Mouse (Mus musculus): ENCODE results near the gene Plk3.

The Plk3 gene

DNA sequence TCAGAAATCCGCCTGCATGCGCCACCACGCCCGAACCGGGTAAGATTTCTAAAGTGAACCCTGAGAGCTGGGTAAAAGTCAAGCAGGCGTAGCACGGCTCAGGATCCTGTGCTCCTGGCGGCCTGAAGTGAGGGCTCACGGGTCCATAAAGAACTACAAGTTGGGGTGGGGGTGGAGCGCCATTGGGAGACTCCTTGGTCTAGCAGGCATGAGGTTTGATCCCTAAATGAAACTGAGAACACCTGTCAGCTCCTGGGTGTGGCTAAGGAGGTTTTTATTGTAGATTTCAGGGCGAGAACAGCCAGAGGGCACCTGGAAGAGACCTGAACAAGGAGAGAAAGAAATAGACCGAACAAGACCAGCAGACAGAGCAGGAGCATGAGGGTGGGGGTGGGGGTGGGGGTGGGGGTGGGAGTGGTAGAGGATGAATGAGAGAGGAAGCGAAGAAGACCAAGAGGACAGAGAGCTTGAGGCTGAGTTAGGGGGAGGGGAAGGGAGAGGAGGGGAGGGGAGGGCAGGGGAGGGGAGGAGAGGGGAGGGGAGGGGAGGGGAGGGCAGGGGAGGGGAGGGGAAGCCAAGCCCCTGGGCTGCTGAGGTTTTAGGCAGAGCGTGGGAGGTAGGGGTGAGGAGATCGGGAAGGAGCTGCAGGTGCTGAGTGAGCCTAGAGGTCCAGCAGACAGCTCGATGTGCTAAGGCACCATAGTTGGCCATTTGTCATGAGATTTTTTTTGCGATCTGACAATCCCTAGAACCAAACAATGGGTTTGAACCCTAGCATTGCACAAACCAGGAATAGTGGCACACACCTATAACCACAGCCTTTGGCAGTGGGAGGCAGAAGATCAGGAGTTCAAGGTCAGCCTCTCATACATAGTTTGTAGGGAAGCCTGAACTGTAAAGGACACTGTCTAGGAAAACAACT, 4.8 kb upstream of the Plk3 start:
- no peak for DNase-seq

DNA sequence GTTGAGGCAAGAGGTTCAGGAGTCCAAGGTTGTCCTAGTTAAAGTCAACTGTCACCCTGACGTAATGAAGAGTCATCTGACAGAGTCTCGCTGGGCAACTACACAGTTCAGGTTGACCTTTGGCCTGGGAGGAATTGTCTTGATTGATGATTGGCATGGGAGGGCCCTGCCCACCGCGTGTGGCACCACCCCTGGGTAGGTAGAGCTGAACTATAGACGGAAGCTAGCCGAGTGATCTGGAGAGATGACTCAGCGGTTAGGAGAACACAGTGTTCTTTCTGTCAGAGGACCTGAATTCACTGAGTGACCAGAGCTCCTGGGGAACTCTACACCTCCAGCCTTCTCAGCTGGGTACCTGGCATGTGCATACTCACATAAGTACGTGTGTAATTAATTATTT, 2.3 kb upstream of the Plk3 start:
- peak; percentile 84 to 96 for DNase-seq

DNA sequence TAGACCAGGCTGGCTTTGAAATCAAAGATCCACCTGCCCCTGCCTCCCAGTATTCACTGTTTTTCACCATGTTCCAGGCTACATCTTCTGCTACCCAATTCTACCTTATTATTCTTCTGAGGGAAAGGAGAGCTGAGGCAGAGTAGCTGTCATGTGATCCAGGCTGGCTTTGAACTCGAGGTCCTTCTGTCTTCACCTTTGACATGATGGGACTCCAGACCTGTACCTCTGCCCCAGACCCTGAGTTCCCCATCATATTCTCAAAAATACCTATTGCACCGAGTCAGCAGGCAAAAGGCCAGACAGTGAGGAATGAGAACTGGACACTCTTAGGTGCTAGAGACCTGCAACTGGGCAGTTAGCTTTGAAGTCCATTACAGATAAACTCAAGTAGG, 835 bp upstream of the Plk3 start:
- DNase-seq = peak; percentile 46 to 50

DNA sequence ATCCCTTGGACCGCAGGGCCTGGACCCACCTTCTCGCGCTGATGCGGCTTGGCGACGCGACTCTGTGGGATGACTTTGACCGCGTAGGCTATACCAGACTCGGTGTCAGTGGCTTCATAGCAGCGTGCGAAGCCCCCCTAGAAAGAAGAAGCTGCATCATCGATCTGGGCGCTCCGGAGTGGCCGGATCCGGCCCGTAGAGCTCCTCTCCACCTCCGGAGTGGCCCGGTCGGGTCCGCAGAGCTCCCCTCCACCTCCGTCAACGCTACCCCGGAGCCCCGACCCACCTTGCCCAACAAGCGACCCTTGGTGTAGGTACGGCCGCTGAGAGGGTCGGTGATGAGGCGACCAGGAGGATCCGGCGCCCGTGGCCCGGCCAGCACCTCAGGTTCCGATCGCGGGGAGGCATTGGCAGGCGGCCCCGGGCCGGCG, 382 bp downstream of the Plk3 start:
- no peak for DNase-seq

DNA sequence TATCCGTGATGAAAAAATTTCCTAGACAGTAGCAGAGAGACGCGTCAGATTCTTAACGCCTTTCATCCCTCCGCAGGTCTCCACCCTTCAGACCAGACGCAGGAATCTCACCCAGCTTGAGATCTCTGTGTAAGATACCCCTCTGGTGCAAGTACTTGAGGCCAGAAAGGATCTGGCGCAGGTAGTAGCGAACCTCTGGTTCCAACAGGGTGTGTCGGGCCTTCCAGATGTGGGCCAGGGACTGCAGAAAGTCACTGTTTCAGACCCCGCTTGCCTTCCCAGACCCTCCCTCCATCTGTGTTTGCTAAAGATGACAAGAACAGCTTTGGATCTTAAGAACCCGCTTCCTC, 994 bp downstream of the Plk3 start:
- DNase-seq = no peak

DNA sequence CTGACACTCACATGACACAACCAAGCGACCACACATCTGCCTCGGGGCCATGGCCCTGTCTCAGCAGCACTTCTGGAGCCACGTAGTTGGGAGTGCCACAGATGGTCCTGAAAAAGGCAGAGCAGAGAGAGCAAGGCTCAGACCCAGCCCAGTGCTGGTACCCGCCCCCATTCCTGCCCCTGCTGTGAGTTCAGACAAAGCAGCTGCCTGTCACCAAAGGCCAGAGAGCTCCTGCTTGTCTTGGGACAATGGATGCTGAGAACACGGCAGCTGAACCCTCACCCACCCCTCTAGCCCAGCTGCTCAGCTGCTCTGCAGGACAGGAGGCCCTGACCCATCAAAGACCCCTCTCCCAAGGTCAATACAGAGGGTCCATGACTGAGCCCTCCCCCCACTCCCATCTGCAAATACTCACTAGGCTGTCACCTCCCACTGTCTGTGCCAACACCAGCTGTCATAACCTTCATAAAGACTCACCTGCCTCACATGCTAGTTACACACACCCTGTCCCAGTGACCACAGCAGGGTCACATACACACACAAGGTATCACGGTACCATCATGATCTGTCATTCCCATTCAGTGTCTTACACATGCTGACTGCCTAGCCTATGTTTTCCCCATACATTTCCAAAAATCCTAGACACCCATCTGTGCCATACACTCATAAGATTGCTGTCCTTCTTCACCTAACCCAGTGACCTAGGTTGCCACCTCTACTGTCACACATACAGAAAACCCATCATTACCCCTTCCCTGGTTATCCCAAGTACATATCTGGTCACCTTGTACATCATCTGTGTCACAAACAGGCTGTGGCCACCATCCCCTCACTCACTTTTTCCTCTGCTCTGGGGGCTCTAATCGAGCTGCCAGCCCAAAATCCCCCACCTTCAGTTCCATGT, 1.6 kb downstream of the Plk3 start:
- no peak for DNase-seq

DNA sequence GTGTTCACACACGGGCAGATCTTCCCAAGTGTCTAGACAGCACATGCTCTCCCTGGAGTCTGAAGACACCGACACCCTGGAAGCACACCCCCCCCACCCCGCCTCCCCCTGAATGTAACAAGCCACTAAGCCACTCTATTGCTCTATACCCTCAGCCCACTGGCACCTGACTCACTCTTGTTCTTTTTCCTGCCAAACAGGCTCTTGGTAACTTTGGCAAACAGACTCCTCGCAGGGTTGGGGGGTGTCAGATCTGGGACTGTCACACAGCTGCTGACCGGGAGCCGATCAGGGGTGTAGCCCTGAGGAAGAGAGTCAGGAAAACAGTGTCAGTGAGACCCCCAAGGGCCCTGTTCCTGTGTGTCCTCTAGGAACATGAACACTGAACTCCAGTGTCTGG, 2.6 kb downstream of the Plk3 start:
- no peak for DNase-seq

DNA sequence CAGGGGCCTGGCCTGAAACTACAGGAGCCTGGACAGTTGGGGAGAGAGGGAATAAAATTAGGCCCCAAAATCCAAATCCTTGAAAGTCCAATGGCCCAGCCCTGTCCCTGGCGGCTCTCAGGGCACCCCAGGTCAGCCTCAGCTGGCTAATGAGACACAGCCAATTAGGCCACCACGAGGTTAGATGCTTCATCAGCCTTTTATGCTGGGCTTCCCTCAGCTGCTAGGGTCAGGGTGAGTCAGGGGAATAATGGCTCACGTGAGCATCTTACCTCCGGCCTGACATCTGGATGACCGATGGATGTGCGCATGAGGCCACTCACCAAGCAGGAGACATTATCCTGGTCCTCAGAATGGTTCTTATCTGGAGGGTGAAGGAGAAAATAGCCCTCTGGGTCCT, 3.0 kb downstream of the Plk3 start:
- no peak for DNase-seq

DNA sequence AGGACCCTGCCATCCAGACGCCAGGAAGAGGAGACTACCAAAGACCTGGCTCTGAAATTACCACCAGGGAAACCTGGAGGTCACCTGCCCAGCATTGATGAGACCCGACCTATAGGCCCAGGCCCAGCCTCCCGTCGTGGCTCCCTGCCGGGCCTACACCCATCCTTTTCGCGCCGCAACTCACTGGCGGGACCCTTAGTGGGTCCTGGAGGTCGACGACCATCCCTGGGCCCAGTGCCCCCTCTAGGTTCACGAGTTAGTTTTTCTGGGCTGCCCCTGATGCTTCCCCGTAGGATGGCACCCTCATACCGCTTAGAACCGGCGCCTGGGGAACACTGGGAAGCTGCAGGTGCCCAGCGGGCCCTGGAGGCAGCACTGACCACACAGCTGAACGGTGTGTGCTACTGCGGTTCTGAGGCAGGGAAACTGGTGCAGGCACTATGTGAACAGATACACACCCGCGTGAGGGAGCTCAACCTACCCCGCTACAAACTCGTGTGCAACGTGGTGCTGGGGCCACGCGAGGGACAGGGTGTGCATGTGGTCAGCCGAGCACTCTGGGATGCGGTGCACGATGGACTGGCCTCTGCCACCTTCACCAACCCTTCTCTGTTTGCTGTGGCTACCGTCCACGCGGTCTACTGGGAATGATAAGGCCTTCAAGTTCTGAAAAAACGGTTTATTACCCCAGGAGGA, 5.6 kb downstream of the Plk3 start:
- no peak for DNase-seq

DNA sequence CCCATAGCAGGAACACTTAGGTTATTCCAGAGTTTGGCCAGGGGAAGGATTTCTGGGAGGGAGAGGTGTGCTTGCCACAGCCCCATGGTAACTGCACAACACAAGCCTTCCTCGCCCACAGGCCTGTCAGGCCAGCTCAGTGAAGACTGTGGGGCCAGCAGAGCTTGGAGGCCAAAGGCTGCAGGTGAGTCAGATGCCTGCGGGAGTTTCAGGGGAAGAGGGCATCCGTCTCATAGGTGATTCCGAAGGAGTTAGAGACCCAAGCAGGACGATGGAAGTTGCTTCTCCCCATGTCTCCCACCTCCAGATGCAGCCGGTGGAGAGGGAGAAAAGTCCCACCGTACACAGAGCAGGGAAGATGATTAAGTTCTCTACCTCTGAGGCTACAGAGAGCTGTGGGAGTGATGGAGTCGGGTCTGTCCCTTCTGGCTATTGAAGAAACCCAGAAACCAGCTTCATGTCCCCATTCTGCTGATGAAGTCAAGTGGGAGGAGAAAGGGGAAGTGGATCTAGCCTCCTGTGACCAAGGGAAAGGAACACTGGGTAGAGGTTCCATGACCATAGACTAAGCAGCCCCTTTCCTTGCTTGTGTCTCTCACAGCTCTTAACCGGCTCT, 7.0 kb downstream of the Plk3 start, which contains the start of gene Tctex1d4:
Tctex1d4 (plus strand) TSS at position 120 of the 616 bp plus-strand sequence.
- no peak for DNase-seq

DNA sequence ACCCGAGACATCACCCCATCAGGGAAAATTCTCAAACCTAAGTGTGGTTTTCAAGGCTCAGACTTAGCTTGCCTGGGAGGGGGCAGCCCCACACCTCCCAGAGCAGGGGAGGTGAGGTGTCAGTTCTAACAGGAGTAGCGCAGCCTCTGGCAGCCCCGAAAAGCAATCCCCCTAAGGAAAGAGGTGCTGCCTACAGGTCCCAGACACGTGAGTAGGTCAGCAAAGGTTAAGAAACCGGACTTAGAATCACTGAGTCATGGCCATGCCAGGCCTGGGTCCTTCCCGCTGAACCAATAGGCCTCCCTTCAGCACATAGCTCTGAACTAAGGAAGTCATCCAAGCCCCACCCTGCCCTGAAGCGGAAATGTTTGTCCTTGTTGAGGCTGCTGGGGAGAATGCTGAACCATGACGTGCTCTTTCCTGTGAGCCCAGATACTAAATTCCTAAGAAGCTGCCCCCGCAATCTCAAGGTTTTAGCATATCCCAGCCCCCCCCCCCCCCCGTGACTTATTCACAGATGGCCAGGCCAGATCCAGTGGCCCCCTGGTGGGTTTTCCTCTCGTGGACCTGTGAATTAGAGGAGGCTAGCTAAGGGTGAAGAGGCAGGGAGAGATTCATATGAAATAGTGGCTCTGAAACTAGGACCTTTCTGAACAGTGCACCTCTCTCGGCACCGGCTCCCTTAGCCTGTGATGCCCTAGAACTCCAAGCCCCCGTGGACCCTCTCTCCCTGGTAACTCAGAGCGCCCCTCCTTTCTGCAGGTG, 7.7 kb downstream of the Plk3 start:
- peak; percentile 81 to 91 for DNase-seq

DNA sequence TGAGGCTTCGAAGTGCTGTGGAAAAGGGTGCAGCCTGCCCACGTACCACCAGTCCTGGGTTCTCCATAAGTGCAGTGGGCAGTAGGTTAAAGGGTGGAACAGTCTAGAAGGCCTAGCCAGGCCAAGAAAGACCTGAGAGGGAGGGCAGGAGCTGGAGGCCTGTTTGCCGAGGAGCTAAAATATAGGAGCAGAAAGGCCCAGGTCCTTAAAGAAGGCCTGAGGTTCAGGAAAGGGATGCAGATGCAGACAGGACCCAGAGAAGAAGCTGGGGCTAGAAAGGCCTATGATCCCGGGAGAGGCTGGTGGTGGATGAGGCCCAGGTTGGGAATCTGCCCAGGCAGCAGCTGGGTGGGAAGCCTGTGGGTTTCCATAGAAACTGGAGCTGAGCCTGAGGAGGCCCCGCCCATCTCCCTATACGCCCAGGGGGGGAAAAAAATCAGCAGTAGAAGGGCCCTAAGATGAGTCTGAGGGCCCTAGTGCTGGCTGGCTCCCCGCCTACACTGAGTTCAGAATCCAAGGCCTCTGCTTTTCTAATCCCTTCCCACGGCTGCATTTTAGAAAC, 8.3 kb downstream of the Plk3 start, which contains the start of gene Btbd19:
Btbd19 (minus strand) TSS at position 378 of the 562 bp plus-strand sequence.
- peak; percentile 55 to 69 for DNase-seq

DNA sequence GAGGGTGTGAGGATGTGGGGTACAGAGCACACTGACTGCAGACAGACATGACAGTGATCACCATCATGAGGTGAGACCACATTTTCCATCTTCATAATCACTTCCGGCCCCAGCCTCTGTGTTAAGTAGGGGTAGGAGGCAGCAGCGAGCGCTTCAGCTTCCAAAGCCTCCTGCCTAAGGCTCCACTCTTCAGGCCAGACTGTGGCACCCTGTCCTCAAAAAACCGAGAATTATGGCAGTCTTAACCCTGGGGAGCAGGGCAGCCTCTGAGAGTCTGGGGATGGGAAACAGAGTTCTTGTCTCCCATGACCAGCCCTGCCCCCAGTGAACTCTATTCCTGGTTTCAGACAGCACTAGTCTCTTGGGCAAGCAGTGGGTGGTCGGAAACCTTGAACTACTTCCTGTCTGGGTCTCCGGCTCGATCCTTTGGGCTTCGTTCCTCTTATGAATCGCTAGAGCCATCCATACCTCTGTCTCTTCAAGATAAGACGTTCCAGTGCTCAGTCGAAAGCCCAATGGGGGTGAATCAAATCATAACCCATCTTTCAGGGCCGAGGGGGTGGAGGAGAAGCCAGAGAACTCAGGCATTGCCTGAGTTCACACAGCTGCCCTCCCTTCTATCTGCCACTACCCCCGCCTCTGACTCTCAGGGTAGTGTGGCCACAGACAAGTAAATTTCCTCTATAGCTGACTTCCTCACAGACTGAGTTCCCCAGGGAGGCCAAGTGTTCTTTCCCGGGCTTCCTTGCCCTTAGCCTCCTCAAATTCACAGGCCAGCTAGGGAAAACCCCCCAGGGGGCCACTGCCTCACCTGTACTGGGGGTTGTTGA, 9.0 kb downstream of the Plk3 start:
- peak; percentile 50 for DNase-seq

DNA sequence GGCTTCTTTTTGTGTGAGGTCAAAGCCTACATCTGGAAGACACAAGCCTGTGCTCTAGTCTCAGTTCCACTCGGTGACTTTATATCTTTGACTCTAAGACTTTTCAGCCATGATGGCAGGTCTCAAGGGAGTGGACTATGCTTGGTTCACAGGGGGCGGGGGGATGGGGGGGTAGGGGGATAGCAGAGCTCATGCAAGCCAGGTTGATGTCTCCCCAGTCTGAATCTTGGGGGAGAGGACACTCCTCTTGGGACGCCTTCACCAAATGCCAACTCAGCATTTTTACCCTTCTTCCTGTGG, 9.6 kb downstream of the Plk3 start:
- no peak for DNase-seq

DNA sequence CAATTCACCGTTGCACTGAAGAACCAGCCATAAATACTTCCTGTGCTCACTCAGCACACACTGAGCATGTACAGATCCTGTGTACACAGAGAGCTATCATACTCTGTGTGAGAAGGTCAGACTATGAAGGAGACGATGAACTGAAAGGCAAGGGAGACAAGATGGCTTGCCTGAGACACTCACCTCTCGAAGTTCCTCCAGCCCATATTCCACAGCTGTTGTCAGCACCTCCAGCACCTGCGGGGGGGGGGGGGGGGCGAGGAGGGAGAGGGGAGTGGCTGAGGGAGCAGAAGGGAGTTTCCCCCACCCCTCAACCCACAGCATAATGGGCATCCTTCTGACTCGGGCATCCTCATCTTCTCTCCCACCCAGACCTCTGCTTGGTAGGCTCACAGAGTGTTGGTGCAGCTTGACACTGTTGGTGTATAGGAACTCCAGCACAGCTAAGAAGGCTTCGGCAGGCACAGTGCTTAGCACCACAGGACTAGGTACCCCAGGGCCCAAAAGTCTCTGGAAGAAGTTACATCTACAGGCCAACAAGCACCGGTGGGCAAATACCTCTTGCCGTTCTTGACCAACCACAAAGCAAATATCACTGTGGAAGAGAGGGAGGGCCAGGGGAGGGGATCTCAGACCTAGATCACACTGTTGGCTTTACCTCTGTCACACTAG, 10.1 kb downstream of the Plk3 start:
- DNase-seq = no peak

DNA sequence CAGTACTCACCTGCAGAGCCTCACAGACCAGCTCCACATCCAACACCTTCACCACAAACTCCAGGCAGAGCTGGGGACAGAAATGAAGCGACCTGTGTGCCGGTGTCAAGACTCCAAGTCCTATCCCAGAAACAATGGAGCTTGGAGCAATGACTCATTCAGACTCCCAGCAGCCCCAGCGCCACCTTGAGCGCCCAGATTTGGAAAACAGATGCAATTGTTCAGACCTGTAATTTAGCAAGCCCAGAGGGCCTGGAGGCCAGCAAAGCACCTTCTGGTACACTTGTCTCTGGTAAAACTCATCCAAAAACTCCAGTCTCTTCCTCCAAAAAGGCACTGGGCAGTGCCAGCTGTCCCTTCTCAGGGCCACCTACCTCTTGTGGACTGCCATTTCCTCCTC, 11.6 kb downstream of the Plk3 start:
- no peak for DNase-seq

DNA sequence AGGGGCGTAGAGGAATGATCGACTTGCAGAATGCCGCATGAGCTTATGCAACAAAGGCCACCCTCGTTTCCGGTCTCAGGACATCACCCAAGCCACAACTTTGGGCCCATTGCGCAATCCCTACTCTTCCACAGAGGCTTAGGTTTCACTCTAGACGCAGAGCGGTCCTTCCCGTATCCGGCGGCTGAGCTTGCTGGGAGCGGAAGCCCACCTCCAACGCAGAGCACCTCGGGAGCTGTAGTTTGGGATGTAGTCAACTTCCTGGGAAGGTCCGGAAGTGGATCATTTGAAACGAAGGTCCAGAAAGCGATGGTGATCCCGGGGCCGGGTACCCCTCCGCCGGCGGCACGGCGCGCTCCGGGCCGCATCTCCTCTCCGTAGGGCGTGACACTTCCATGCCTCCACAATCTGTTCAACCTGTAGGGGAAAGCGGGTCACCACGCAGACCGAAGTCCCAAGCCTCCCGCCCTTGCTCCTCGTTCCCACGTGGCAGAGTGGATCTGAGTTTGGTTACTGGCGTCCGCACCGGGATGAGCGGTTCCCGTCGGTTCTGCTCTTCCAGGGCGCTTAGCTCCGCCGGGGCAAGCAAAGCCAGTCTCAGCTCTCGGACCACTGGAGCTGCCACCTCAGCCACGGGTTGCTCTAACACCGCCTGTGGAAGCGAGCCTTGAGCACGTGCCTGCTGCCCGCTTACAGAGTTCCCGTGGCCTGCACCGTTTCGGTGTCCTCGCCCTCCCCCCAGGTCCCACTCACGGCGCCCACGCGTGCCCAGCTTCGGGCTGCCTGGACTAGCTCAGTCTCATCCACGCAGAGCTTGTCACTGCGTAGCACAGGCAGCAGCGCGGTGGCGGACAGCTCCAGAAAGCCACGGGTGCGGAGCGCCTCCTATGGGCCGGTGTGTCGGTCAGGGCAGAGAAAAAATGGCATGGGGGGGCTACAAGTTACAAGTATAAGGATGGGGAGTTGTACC, 13.0 kb downstream of the Plk3 start:
- peak; percentile 95 to 99 for DNase-seq

DNA sequence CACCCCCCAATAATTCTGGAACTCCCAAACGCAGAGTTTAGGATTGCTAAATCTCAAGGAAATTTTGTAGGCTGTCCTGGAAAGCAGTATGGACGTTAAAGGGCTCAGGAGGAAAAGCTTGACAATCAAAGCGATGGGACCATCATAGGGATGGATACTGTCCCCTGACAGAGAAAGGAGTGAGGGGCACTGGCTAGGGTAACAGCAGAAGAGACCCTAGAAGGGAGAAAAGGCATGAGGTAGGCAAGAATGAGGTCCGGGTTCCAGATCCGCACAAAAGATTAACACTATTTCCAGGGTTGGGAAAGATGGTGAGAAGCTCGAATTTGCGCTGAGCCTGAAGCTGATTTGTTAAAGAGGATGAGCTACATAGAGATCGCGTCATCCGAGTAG, 13.7 kb downstream of the Plk3 start:
- DNase-seq = no peak

DNA sequence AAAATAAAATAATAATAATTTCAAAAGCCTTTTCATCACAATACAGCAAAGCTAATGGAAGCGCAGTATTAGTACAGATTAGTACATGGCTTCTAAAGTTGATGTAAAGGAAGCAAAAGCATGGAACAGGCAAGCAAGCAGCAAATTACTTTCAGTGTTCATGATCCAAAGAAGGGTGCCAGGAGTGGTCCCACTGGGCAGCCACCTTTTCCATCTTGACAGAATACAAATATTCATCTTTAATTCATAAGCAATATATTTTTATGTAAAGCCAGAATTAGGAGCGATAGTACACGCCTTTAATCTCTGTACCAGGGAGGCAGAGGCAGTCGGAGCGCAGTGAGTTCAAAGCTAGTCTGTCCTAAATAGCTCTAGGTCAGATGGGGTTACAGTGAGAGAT, 14.1 kb downstream of the Plk3 start:
- DNase-seq = no peak

Measured in kidney, postnatal 36 days (tissue).